Mouse (Mus musculus) myocyte (in vitro differentiated cells): ENCODE data around the gene Gja8.

Source experiments
- E2F4 ChIP-seq: IDR thresholded peaks from one replicate; pipeline ENCODE4 v1.6.1; 2011; ENCODE audit warnings: mild to moderate bottlenecking, control low read depth, moderate library complexity; ENCODE audit not compliant: insufficient read depth
- MAX ChIP-seq: IDR thresholded peaks from one replicate; pipeline ENCODE4 v1.6.1; 2011; ENCODE audit warnings: low read depth, mild to moderate bottlenecking, control low read depth
- MYOD1 ChIP-seq, 3 experiments: IDR thresholded peaks; one replicate each; pipeline ENCODE4 v1.6.1; 2011; ENCODE audit warnings: control low read depth in 2 of 3, low read depth in 2 of 3, mild to moderate bottlenecking in 2 of 3, moderate library complexity in 1 of 3; ENCODE audit not compliant: insufficient read length in 2 of 3, control insufficient read depth in 1 of 3
- POLR2A ChIP-seq: IDR thresholded peaks from one replicate; pipeline ENCODE4 v1.6.1; 2011; ENCODE audit warnings: low read depth, mild to moderate bottlenecking, control low read depth, moderate library complexity; ENCODE audit not compliant: insufficient read length

DNA sequence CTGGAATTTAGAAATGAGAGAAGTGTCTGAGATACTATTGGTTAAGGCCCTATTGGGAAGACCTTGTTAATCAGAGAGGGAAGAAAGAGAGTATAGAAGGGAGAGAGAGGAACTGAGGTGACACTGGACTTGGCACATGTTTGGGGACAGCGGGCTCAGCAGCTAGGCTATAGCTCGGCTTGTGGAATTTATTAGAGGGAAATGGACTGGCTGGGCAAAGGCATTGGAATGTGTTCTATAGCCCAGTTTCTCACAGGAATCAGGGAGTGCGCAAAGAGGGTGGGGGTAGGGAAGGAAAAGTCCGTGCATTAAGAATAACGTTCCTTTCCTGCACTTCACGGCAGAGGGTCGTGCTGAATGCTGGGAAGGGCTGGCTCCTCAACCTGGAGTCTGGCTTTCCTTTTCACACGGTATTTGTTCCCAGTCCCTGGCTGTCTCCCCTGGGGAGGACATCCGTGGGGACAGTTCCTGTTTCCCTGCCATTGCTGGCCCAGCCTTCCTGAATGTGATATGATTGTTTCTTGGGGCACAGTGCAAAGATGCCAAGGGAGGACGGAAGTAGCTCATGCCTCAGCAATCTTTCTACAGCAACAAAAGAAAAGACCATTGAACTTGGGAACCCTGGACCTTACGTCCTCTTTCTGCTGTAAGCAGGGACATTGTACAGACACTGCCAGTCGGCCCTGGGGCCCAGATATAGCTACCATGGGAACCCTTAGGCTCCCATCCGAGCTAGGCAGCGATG is 27.8 kb upstream of the Gja8 start:
- TF ChIP-seq MYOD1 (IDR thresholded peaks at IDR 0.05; ENCODE audit: control insufficient read depth in 1 of 3, insufficient read length in 2 of 3, low read depth in 2 of 3) (no peak), POLR2A (no peak), E2F4 (no peak), MAX (no peak)
